Mouse (Mus musculus): Measurements from ENCODE around the gene Mtg1.

DNA sequence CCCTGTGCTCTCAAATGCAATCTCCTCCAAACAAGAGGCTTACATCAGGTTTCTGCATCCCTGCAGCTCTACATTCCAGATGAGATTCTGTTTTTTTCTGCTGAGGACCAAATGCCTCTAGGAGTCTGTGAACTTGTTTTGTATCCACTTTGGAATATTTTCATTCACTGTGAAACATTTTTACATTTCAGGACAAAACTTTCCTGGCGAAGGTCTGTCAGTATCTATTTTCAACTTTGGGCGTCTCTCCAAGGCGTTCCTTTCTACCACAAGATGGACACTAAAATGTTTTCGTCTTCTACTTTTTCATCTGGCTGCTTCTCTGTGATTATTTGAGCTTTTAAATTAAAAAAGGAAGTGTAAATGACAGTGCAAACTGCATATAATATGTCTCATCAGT lies 56.7 kb downstream of the Mtg1 start:
- TF ChIP-seq CTCF (IDR thresholded peaks at IDR 0.05; ENCODE audit: low read depth) (no peak), EP300 (IDR thresholded peaks at IDR 0.05; ENCODE audit: low read depth) (no peak)
